Mouse (Mus musculus) MEL (cell line): ENCODE results near the gene Pck1.

Experiments used
- CHD2 ChIP-seq: IDR thresholded peaks from 2 replicates; pipeline ENCODE4 v1.6.1; 2011; ENCODE audit warnings: low read length, improper control_type of control experiment
- CTCF ChIP-seq, 3 experiments: IDR thresholded peaks in 2 of 3; conservative IDR thresholded peaks in 1 of 3; 2 replicates each; pipeline ENCODE4 v1.5.1; 2011 to 2012; ENCODE audit warnings: low read length in 3 of 3, low read depth in 2 of 3, mild to moderate bottlenecking in 2 of 3, improper control_type of control experiment in 1 of 3, inconsistent platforms in 1 of 3, mixed read lengths in 1 of 3, moderate library complexity in 1 of 3; ENCODE audit not compliant: control insufficient read depth in 1 of 3, insufficient read depth in 1 of 3, poor library complexity in 1 of 3, severe bottlenecking in 1 of 3
- EP300 ChIP-seq, 2 experiments: IDR thresholded peaks; 2 replicates each; pipeline ENCODE4 v1.6.1; 2011; ENCODE audit warnings: improper control_type of control experiment in 2 of 2, low read length in 2 of 2, low read depth in 1 of 2, mild to moderate bottlenecking in 1 of 2
- ETS1 ChIP-seq: IDR thresholded peaks from 2 replicates; pipeline ENCODE4 v1.6.1; 2012; ENCODE audit warnings: low read depth, mild to moderate bottlenecking, inconsistent platforms, low read length, improper control_type of control experiment, moderate library complexity
- GATA1 ChIP-seq: IDR thresholded peaks from 2 replicates; pipeline ENCODE4 v1.6.1; 2011; ENCODE audit warnings: low read depth, low read length, improper control_type of control experiment
- MXI1 ChIP-seq: IDR thresholded peaks from 2 replicates; pipeline ENCODE4 v1.6.1; 2011; ENCODE audit warnings: mild to moderate bottlenecking, low read depth, low read length, improper control_type of control experiment
- MYC ChIP-seq: IDR thresholded peaks from 2 replicates; pipeline ENCODE4 v1.6.1; 2011; ENCODE audit warnings: low read depth, mild to moderate bottlenecking, low read length, improper control_type of control experiment, moderate library complexity
- POLR2A ChIP-seq, 2 experiments: IDR thresholded peaks; 2 replicates each; pipeline ENCODE4 v1.6.1; 2011 to 2012; ENCODE audit warnings: low read length in 2 of 2, mild to moderate bottlenecking in 2 of 2, control low read depth in 1 of 2, improper control_type of control experiment in 1 of 2, low read depth in 1 of 2, moderate library complexity in 1 of 2; ENCODE audit not compliant: control insufficient read depth in 1 of 2, insufficient read depth in 1 of 2, poor library complexity in 1 of 2
- TBP ChIP-seq: IDR thresholded peaks from 2 replicates; pipeline ENCODE4 v1.8.0; 2011; ENCODE audit warnings: low read depth, low read length, improper control_type of control experiment
- TCF12 ChIP-seq: IDR thresholded peaks from 2 replicates; pipeline ENCODE4 v1.6.1; 2014; ENCODE audit warnings: low read depth, mild to moderate bottlenecking, inconsistent platforms, low read length, improper control_type of control experiment, moderate library complexity
- ZNF384 ChIP-seq: IDR thresholded peaks from 2 replicates; pipeline ENCODE4 v1.6.1; 2012; ENCODE audit warnings: low read depth, mild to moderate bottlenecking, inconsistent platforms, low read length, improper control_type of control experiment

GRCm38 (mm10) chr2:173151352-173151751 is 1.5 kb upstream of the Pck1 start:
- TF ChIP-seq EP300 (IDR thresholded peaks at IDR 0.05; ENCODE audit: low read depth in 1 of 2, low read length in 2 of 2) (no peak), ZNF384 (no peak), CTCF (IDR thresholded peaks at IDR 0.05 in 2 of 3, conservative IDR thresholded peaks at IDR 0.05 in 1 of 3; ENCODE audit: control insufficient read depth in 1 of 3, insufficient read depth in 1 of 3, low read depth in 2 of 3, low read length in 3 of 3, poor library complexity in 1 of 3, severe bottlenecking in 1 of 3) (no peak), MXI1 (no peak), MYC (no peak), TCF12 (no peak), CHD2 (no peak), POLR2A (IDR thresholded peaks at IDR 0.05; ENCODE audit: control insufficient read depth in 1 of 2, insufficient read depth in 1 of 2, low read depth in 1 of 2, low read length in 2 of 2, poor library complexity in 1 of 2) (no peak), ETS1 (no peak), TBP (no peak), GATA1 (no peak)
